Mouse (Mus musculus): ENCODE measurements around the gene Smad9.
A peak's percentile ranks its signal among the peaks of the same experiment; 100 is the strongest.

The Smad9 gene

DNA sequence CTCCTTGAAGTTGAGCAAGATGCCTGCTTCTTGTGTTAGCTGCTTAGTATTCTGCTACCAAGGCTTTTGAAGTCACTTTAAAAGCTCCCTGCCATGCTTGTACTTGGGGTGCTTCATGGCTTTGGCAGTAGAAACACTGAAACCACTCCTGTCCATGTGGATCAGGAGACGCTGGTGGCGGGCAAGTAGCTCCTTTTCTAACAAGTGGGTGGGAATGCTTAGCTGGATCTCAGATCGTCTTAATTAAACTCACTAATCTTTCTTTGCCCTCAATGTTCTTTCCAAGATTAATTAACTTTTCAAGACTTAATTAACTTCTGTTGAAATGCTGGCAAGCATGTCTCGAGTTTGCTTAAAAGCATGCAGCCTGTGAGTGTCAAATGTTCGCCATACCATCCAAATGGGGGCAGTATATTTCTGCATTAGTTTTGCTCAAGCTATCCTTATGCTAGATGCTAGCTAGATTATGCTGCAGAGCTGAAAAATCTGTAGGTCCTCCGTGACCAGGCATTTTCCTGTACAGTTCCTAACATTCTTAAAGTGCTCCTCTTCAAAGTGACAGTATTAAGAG is 58.1 kb downstream of the Smad9 start:
- no peak for DNase-seq

DNA sequence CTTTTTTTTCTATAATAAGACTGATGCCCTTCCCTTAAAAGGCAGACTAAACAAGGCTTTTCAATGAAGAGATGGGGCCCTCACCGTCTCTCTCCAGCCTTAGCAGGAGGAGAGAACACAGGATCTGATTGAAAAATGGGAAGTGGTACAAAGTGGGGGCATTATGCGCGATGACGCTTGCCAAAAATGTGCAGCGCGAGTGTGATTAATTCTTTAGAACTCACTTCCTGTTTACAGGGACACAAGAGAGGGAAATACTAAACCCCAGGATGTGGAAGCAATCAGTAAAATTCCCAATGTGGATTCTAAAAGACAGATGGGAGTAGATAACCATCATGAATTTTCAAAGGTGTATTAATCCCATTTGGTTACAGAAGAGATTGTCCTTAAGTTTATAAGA is 59.2 kb downstream of the Smad9 start:
- DNase-seq = no peak

DNA sequence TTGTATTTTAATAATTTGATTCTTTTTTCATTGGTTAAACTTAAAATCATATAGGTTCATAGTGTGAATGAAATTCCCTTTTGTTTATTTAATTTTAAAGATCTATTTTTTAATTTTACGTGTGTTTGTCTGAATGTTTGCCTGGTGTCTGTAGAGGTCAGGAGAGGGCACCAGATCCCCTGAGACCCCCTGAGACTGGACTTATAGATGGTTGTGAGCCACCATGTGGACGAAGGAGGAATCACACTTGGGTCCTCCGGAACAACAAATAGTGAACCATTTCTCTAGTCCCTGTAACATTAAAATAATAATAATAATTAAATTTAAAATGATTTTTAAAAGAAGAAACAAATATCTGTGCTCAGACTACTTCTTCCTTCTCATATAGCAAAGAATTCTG is 59.9 kb downstream of the Smad9 start:
- peak; percentile 59 to 67 for DNase-seq

DNA sequence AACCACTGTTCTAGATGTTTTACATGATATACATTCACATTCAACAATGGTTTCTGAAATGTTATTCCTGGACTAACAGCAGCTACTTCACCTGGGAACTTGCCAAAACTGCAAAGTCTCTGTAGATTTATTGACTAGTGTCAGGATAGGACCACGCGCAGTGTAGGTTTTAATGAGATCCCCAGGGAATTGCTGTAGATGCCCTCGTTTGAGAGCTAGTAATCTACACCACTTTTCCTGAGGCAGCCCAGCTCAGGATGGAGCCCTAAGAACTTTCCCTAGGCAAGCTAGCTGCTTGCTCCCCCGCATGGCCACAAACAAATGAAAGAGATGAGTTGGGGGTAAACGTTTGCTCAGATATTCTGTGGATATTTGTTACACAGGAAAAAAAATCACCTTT is 67.1 kb downstream of the Smad9 start:
- no peak for DNase-seq

DNA sequence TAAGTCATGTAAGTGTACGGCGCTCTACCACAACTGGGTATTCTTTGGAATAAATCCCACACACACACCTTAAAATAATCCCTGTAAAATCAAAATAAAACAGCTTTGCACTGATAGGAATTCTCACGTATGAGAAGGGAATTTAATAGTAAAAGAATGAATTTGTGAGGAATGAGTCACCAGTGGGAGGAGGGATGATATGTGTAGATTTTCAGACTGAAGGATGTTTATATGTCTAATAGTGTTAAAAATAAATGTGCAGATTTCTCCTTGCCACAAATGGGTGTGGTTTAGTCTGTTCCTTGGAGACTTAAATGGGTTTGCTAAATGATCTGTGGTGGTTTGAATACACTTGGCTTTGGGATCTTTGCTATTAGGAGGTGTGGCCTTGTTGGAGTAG is 77.1 kb downstream of the Smad9 start:
- DNase-seq = no peak

DNA sequence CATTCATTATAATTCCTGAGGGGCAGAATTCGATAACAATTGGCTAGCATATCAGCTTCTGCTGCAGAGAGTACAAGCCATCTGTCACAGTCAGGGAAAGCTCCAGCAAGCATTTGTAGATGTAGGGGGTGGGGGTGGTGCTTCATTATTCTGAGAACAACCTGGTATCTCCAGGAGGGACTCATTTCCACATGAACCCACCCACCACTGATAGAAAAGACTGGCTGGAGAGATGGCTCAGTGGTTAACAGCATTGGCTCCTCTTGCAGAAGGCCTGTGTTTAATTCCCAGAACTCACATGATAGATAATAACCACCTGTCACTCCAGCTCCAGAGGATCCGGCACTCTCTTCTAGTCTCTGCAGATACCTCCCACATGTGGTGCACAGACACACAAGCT is 80.0 kb downstream of the Smad9 start:
- DNase-seq = no peak

Data from B cell, adult 2 months (primary cell).